Mouse (Mus musculus) CH12.LX (cell line): ENCODE results near the gene Lat2. TPM values are rescaled to one million over a fixed set of nuclear protein-coding genes. Genes with fewer than 3 reads are reported as not detected.

Experiments
- DNase-seq: peaks from one replicate; pipeline ENCODE4 v3.0.0-alpha.2; 2013; ENCODE audit errors: extremely low read depth
- H3K27ac ChIP-seq: 2 replicates; pipeline ENCODE4 v1.5.1; 2012; ENCODE audit warnings: low read depth, mild to moderate bottlenecking, control low read depth, moderate library complexity; ENCODE audit not compliant: insufficient read depth
- H3K27me3 ChIP-seq: replicated peaks from 2 replicates; pipeline ENCODE3; 2012; ENCODE audit warnings: inconsistent platforms
- H3K36me3 ChIP-seq, 2 experiments: replicated peaks in 1 of 2; 2 replicates each; pipeline versions ENCODE3 to v1.6.1; 2012; ENCODE audit warnings: inconsistent platforms in 1 of 2, low read length in 1 of 2, mild to moderate bottlenecking in 1 of 2, mixed read lengths in 1 of 2, moderate library complexity in 1 of 2; ENCODE audit not compliant: control insufficient read depth in 1 of 2, insufficient read depth in 1 of 2
- H3K4me1 ChIP-seq, 2 experiments: 2 replicates each; pipeline ENCODE4 v1.6.1; 2012; ENCODE audit warnings: inconsistent platforms in 1 of 2, moderate library complexity in 1 of 2; ENCODE audit not compliant: insufficient read depth in 2 of 2, control insufficient read depth in 1 of 2
- H3K4me2 ChIP-seq: 2 replicates; pipeline ENCODE4 v1.6.1; 2012; ENCODE audit warnings: low read depth, mild to moderate bottlenecking, control low read depth; ENCODE audit not compliant: poor library complexity, insufficient read depth, severe bottlenecking
- H3K4me3 ChIP-seq, 3 experiments: fragments of 150-350 bp in 1 of 3; sonication (generic) in 1 of 3; replicated peaks in 1 of 3; 2 replicates each; pipeline versions ENCODE3 to v1.5.1; 2011 to 2012; ENCODE audit warnings: low read depth in 2 of 3, low read length in 2 of 3, mild to moderate bottlenecking in 2 of 3, moderate library complexity in 2 of 3, control low read depth in 1 of 3, improper control_type of control experiment in 1 of 3, inconsistent platforms in 1 of 3, mixed read lengths in 1 of 3; ENCODE audit not compliant: poor library complexity in 1 of 3
- H3K79me2 ChIP-seq: replicated peaks from 2 replicates; pipeline ENCODE4 v1.6.1; 2012; ENCODE audit warnings: mild to moderate bottlenecking, moderate library complexity; ENCODE audit not compliant: control insufficient read depth, poor library complexity, insufficient read depth, severe bottlenecking; ENCODE audit errors: extremely low read depth
- H3K9ac ChIP-seq: 2 replicates; pipeline ENCODE4 v1.6.1; 2012; ENCODE audit warnings: low read depth, mild to moderate bottlenecking, control low read depth, moderate library complexity; ENCODE audit not compliant: insufficient read depth
- H3K9me3 ChIP-seq: replicated peaks from 2 replicates; pipeline ENCODE3; 2012; ENCODE audit warnings: low read length, inconsistent platforms, mixed read lengths
- BHLHE40 ChIP-seq: IDR thresholded peaks from 2 replicates; pipeline ENCODE4 v1.6.1; 2011; ENCODE audit warnings: mild to moderate bottlenecking, low read depth, low read length, improper control_type of control experiment
- CHD1 ChIP-seq: IDR thresholded peaks from 2 replicates; pipeline ENCODE4 v1.6.1; 2012; ENCODE audit warnings: low read depth, low read length, improper control_type of control experiment, inconsistent platforms
- CHD2 ChIP-seq: IDR thresholded peaks from 2 replicates; pipeline ENCODE4 v1.6.1; 2011; ENCODE audit warnings: low read length, improper control_type of control experiment
- E2F4 ChIP-seq: IDR thresholded peaks from 2 replicates; pipeline ENCODE4 v1.6.1; 2011; ENCODE audit warnings: low read depth, low read length, improper control_type of control experiment; ENCODE audit not compliant: insufficient replicate concordance
- ELF1 ChIP-seq: IDR thresholded peaks from 2 replicates; pipeline ENCODE4 v1.6.1; 2014; ENCODE audit warnings: low read depth, mild to moderate bottlenecking, inconsistent platforms, low read length, improper control_type of control experiment
- EP300 ChIP-seq: IDR thresholded peaks from 2 replicates; pipeline ENCODE4 v1.6.1; 2011; ENCODE audit warnings: low read length, improper control_type of control experiment
- ETS1 ChIP-seq: conservative IDR thresholded peaks from 2 replicates; pipeline ENCODE4 v1.6.1; 2012; ENCODE audit warnings: low read depth, mild to moderate bottlenecking, inconsistent platforms, low read length, improper control_type of control experiment, moderate library complexity
- GABPA ChIP-seq: IDR thresholded peaks from 2 replicates; pipeline ENCODE4 v1.6.1; 2012; ENCODE audit warnings: low read depth, low read length, improper control_type of control experiment, inconsistent platforms; ENCODE audit not compliant: insufficient replicate concordance
- HCFC1 ChIP-seq: IDR thresholded peaks from 2 replicates; pipeline ENCODE4 v1.6.1; 2012; ENCODE audit warnings: low read depth, mild to moderate bottlenecking, inconsistent platforms, low read length, improper control_type of control experiment
- IRF4 ChIP-seq: IDR thresholded peaks from 2 replicates; pipeline ENCODE4 v1.6.1; 2014; ENCODE audit warnings: low read depth, mild to moderate bottlenecking, inconsistent platforms, low read length, improper control_type of control experiment
- JUND ChIP-seq: conservative IDR thresholded peaks from 2 replicates; pipeline ENCODE4 v1.6.1; 2011; ENCODE audit warnings: low read depth, low read length, improper control_type of control experiment
- KAT2A ChIP-seq: IDR thresholded peaks from 2 replicates; pipeline ENCODE4 v1.6.1; 2012; ENCODE audit warnings: low read length, improper control_type of control experiment, inconsistent platforms; ENCODE audit not compliant: insufficient replicate concordance
- MAFK ChIP-seq: IDR thresholded peaks from 2 replicates; pipeline ENCODE4 v1.6.1; 2011; ENCODE audit warnings: low read length, improper control_type of control experiment; ENCODE audit not compliant: insufficient replicate concordance
- MAX ChIP-seq: IDR thresholded peaks from 2 replicates; pipeline ENCODE4 v1.6.1; 2011; ENCODE audit warnings: low read length, improper control_type of control experiment
- MAZ ChIP-seq: IDR thresholded peaks from 2 replicates; pipeline ENCODE4 v1.6.1; 2012; ENCODE audit warnings: low read depth, mild to moderate bottlenecking, inconsistent platforms, low read length, improper control_type of control experiment, moderate library complexity
- MEF2A ChIP-seq: IDR thresholded peaks from 2 replicates; pipeline ENCODE4 v1.6.1; 2014; ENCODE audit warnings: low read depth, mild to moderate bottlenecking, inconsistent platforms, low read length, improper control_type of control experiment, borderline replicate concordance
- MXI1 ChIP-seq: IDR thresholded peaks from 2 replicates; pipeline ENCODE4 v1.6.1; 2011; ENCODE audit warnings: mild to moderate bottlenecking, low read depth, low read length, improper control_type of control experiment
- MYC ChIP-seq: IDR thresholded peaks from 2 replicates; pipeline ENCODE4 v1.6.1; 2011; ENCODE audit warnings: low read depth, mild to moderate bottlenecking, improper control_type of control experiment, low read length
- NELFE ChIP-seq: IDR thresholded peaks from 2 replicates; pipeline ENCODE4 v1.6.1; 2011; ENCODE audit warnings: low read depth, low read length, improper control_type of control experiment
- NRF1 ChIP-seq: IDR thresholded peaks from 2 replicates; pipeline ENCODE4 v1.6.1; 2014; ENCODE audit warnings: low read depth, mild to moderate bottlenecking, inconsistent platforms, low read length, improper control_type of control experiment, moderate library complexity
- PAX5 ChIP-seq: IDR thresholded peaks from 2 replicates; pipeline ENCODE4 v1.6.1; 2012; ENCODE audit warnings: low read length, inconsistent platforms, mixed read lengths
- POLR2A ChIP-seq: IDR thresholded peaks from 2 replicates; pipeline ENCODE4 v1.6.1; 2011; ENCODE audit warnings: low read depth, mild to moderate bottlenecking, improper control_type of control experiment, low read length
- POLR2AphosphoS2 ChIP-seq: IDR thresholded peaks from 2 replicates; pipeline ENCODE4 v1.6.1; 2011; ENCODE audit warnings: low read depth, low read length, improper control_type of control experiment
- RAD21 ChIP-seq: IDR thresholded peaks from 2 replicates; pipeline ENCODE4 v1.6.1; 2011; ENCODE audit warnings: low read depth, mild to moderate bottlenecking, low read length, improper control_type of control experiment, moderate library complexity
- RCOR1 ChIP-seq: conservative IDR thresholded peaks from 2 replicates; pipeline ENCODE4 v1.6.1; 2012; ENCODE audit warnings: low read depth, mild to moderate bottlenecking, inconsistent platforms, low read length, improper control_type of control experiment
- SIN3A ChIP-seq: IDR thresholded peaks from 2 replicates; pipeline ENCODE4 v1.6.1; 2012; ENCODE audit warnings: low read length, improper control_type of control experiment, inconsistent platforms
- SMC3 ChIP-seq: IDR thresholded peaks from 2 replicates; pipeline ENCODE4 v1.6.1; 2011; ENCODE audit warnings: low read depth, low read length, improper control_type of control experiment
- TBP ChIP-seq: conservative IDR thresholded peaks from 2 replicates; pipeline ENCODE4 v1.6.1; 2011; ENCODE audit warnings: low read depth, low read length, improper control_type of control experiment
- TCF12 ChIP-seq: IDR thresholded peaks from 2 replicates; pipeline ENCODE4 v1.6.1; 2014; ENCODE audit warnings: low read depth, mild to moderate bottlenecking, inconsistent platforms, low read length, improper control_type of control experiment
- UBTF ChIP-seq: IDR thresholded peaks from 2 replicates; pipeline ENCODE4 v1.6.1; 2012; ENCODE audit warnings: low read depth, mild to moderate bottlenecking, inconsistent platforms, low read length, improper control_type of control experiment, moderate library complexity
- USF1 ChIP-seq: IDR thresholded peaks from 2 replicates; pipeline ENCODE4 v1.6.1; 2014; ENCODE audit warnings: low read depth, mild to moderate bottlenecking, inconsistent platforms, low read length, improper control_type of control experiment
- USF2 ChIP-seq: conservative IDR thresholded peaks from 2 replicates; pipeline ENCODE4 v1.6.1; 2011; ENCODE audit warnings: low read depth, low read length, improper control_type of control experiment
- ZC3H11A ChIP-seq: IDR thresholded peaks from 2 replicates; pipeline ENCODE4 v1.6.1; 2012; ENCODE audit warnings: low read depth, mild to moderate bottlenecking, inconsistent platforms, low read length, improper control_type of control experiment
- ZKSCAN1 ChIP-seq: IDR thresholded peaks from 2 replicates; pipeline ENCODE4 v1.6.1; 2012; ENCODE audit warnings: low read depth, inconsistent platforms, low read length, improper control_type of control experiment, borderline replicate concordance
- ZMIZ1 ChIP-seq: IDR thresholded peaks from 2 replicates; pipeline ENCODE4 v1.6.1; 2012; ENCODE audit warnings: low read depth, mild to moderate bottlenecking, inconsistent platforms, low read length, improper control_type of control experiment
- ZNF384 ChIP-seq: IDR thresholded peaks from 2 replicates; pipeline ENCODE4 v1.6.1; 2012; ENCODE audit warnings: low read depth, low read length, improper control_type of control experiment, inconsistent platforms
- dilution Hi-C: fragments of 300-500 bp; cut with MboI; formaldehyde crosslinking; loops from 2 replicates; pipeline ENCODE4 v1.14.3; 2020; ENCODE audit warnings: low sequenced_read_pairs; ENCODE audit not compliant: extremely low pct_unique_long_range_greater_than_20kb, extremely low pct_ligation_motif_present
- in situ Hi-C: fragments of 300-500 bp; cut with MboI; formaldehyde crosslinking; loops from 3 replicates; pipeline ENCODE4 v1.14.3; 2019; ENCODE audit warnings: low sequenced_read_pairs, low pct_ligation_motif_present, low pct_unique_long_range_greater_than_20kb, mixed read lengths
- polyA plus RNA-seq: library from polyadenylated mRNA; unstranded; fragments of >175 nt; gene quantifications from 2 replicates; pipeline ENCODE4 v1.2.1, GENCODE M21; 2012; ENCODE audit warnings: low read depth; ENCODE audit not compliant: insufficient read length
- total RNA-seq, 2 experiments: library from RNA; depleted of rRNA; stranded (reverse); fragments of 300-350 nt in 1 of 2; fragments of >200 nt in 1 of 2; gene quantifications; 2 replicates each; pipeline ENCODE4 v1.2.3; 2012 to 2014

Lat2 gene
- total and polyA plus RNA-seq, 3 experiments: 89.7 to 121 (median 108) TPM

GRCm38 (mm10) chr5:134571730-134572507, 42.9 kb downstream of the Lat2 start:
- Histone ChIP-seq H3K4me1 (peaks cover 8 to 60% of the 10 kb centered on the region in 2 experiments), H3K27me3 (no peaks in the 10 kb centered on the region), H3K9me3 (peaks cover 3% of the 10 kb centered on the region), H3K4me2 (peak overlapping the region; percentile 73; the same call in 1 of the 2 replicates), H3K79me2 (no peaks in the 10 kb centered on the region), H3K9ac (peak overlapping the region; percentile 52), H3K36me3 (no peaks in the 10 kb centered on the region), H3K4me3 (peak overlapping the region; percentile 42 to 46 (median 45)), H3K27ac (no peak overlapping the region)
- peak; percentile 83 for DNase-seq
- TF ChIP-seq SIN3A (peak; percentile 98), MXI1 (peak; percentile 75), RCOR1 (peak; percentile 79; the same call in 1 of the 2 replicates), EP300 (peak; percentile 72), KAT2A (0 out of 2 replicates have a peak, but pooled peaks have one; percentile 37), TBP (peak; percentile 49; the same call in 1 of the 2 replicates), BHLHE40 (peak; percentile 40), CHD1 (no peak), JUND (peak; percentile 35; the same call in 1 of the 2 replicates), MEF2A (peak; percentile 80), ZC3H11A (no peak), UBTF (no peak), SMC3 (no peak; the same call in 1 of the 2 replicates), E2F4 (peak; percentile 87; the same call in 1 of the 2 replicates), MAZ (peak; percentile 86), MAFK (peak; percentile 66; the same call in 1 of the 2 replicates), POLR2A (peak; percentile 45), PAX5 (no peak), IRF4 (peak; percentile 78), ELF1 (peak; percentile 62; the same call in 1 of the 2 replicates), MYC (peak; percentile 46), NRF1 (peak; percentile 46), USF2 (no peak), POLR2AphosphoS2 (no peak), HCFC1 (peak; percentile 59), GABPA (no peak), ETS1 (peak; percentile 73), CHD2 (peak; percentile 38; the same call in 1 of the 2 replicates), MAX (peak; percentile 74), TCF12 (peak; percentile 76), ZMIZ1 (no peak), ZKSCAN1 (no peak), USF1 (no peak), ZNF384 (peak; percentile 42; the same call in 1 of the 2 replicates), RAD21 (no peak), NELFE (peak; percentile 61; the same call in 1 of the 2 replicates)
- in situ Hi-C loops (no loop called here), dilution Hi-C loops (no loop called here)
